Comparison of ENCODE assay signal across 16 mouse cellular contexts in the genomic region with DNA sequence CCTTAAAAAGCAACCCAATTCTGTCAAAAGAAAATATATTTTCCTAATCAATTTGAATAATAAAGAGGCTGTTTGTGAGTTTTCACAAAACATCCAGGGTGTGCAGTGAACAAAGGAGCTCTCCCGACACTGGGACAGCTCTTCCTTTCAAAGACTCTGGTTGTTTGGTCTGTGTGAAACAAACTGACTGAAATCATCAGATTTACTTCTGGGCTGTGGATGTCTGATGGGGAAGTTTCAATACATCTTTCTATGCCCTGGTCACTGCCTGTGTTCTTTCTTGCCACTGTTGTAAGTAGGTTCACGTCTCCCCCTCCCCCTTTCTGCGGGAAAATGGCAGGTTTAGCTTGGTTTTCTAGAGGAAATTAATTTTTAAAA.
A peak's percentile ranks its signal among the peaks of the same experiment; 100 is the strongest.
DNase-seq lines count a peak whose midpoint lies in the region; ATAC-seq and TF ChIP-seq lines count a peak whose summit lies in the region.
"Had no signal": no experiment of that assay in that cellular context is flagged by ENCODE, and none has a peak within 500 bp of the region (broad histone marks: within the 10 kb centered on the region; RNA-seq: fewer than 3 reads in every experiment).

No protein-coding gene starts in this region.

- no peaks in the 10 kb centered on the region for H3K36me3 ChIP-seq in forebrain, embryonic 11.5 days (ENCODE audit: control insufficient read depth, insufficient read depth, low read length)
- no peaks in the 10 kb centered on the region for H3K36me3 ChIP-seq in forebrain, embryonic 10.5 days (replicated peaks)
- no peaks in the 10 kb centered on the region for H3K36me3 ChIP-seq in neural tube, embryonic 11.5 days (ENCODE audit: control insufficient read depth, insufficient read depth, low read length)
- H3K36me3 ChIP-seq in midbrain, embryonic 12.5 days, result no peaks in the 10 kb centered on the region
- H3K36me3 ChIP-seq: embryonic facial prominence, embryonic 10.5 days; lung, embryonic 15.5 days had no signal

- no peaks in the 10 kb centered on the region for H3K9me3 ChIP-seq in forebrain, embryonic 11.5 days (ENCODE audit: control insufficient read depth, low read length)
- no peaks in the 10 kb centered on the region for H3K9me3 ChIP-seq in forebrain, embryonic 10.5 days
- H3K9me3 ChIP-seq in neural tube, embryonic 11.5 days (ENCODE audit: control insufficient read depth, low read length), result no peaks in the 10 kb centered on the region
- H3K9me3 ChIP-seq in midbrain, embryonic 12.5 days, result no peaks in the 10 kb centered on the region
- H3K9me3 ChIP-seq: embryonic facial prominence, embryonic 10.5 days; lung, embryonic 15.5 days had no signal

- intact Hi-C loops in gastrocnemius, adult 2 months (cut with DNase I), result no loop called here
- intact Hi-C loops in gastrocnemius, postnatal 14 days (cut with DNase I; ENCODE audit: low total_unique reads), result no loop called here

- TF ChIP-seq CTCF in gastrocnemius, adult 2 months (IDR thresholded peaks at IDR 0.05), result no peak

- H3K4me1 ChIP-seq in forebrain, embryonic 11.5 days (replicated peaks; ENCODE audit: control insufficient read depth, insufficient read depth, low read length), result peaks cover 3% of the 10 kb centered on the region; the same call in 1 of the 2 replicates
- peaks cover 13% of the 10 kb centered on the region for H3K4me1 ChIP-seq in forebrain, embryonic 10.5 days
- no peaks in the 10 kb centered on the region for H3K4me1 ChIP-seq in neural tube, embryonic 11.5 days (ENCODE audit: control insufficient read depth, insufficient read depth, low read length)
- H3K4me1 ChIP-seq in midbrain, embryonic 12.5 days, result peaks cover 13% of the 10 kb centered on the region

- H3K27ac ChIP-seq in forebrain, embryonic 11.5 days (ENCODE audit: low read depth, low read length), result 0 out of 2 replicates have a peak overlapping the region, but pooled peaks have one; percentile 25
- no peak overlapping the region for H3K27ac ChIP-seq in forebrain, embryonic 10.5 days
- no peak overlapping the region for H3K27ac ChIP-seq in neural tube, embryonic 11.5 days (ENCODE audit: low read depth, low read length)
- H3K27ac ChIP-seq in midbrain, embryonic 12.5 days (replicated peaks), result peak overlapping the region; percentile 15; the same call in 1 of the 2 replicates
- H3K27ac ChIP-seq in gastrocnemius, adult 2 months, result no peak overlapping the region
- H3K27ac ChIP-seq: embryonic facial prominence, embryonic 10.5 days; lung, embryonic 15.5 days had no signal

- no peak overlapping the region for H3K4me2 ChIP-seq in forebrain, embryonic 11.5 days (ENCODE audit: low read depth, low read length, severe bottlenecking)
- H3K4me2 ChIP-seq in neural tube, embryonic 11.5 days (ENCODE audit: low read depth), result no peak overlapping the region
- no peak overlapping the region for H3K4me2 ChIP-seq in midbrain, embryonic 12.5 days (replicated peaks)
- H3K4me2 ChIP-seq: liver, embryonic 11.5 days; lung, embryonic 15.5 days had no signal

- no peak for DNase-seq in forebrain, embryonic 11.5 days (ENCODE audit: low spot score)
- no peak for DNase-seq in forebrain, embryonic 10.5 days (ENCODE audit: extremely low spot score, low spot score)
- no peak for DNase-seq in neural tube, embryonic 11.5 days (ENCODE audit: low spot score)
- no peak for DNase-seq in neural tube, embryonic 10.5 days (ENCODE audit: extremely low spot score, low spot score)
- DNase-seq in gastrocnemius, adult 2 months, result no peak
- no peak for DNase-seq in adrenal gland, adult 8-10 months
- no peak for DNase-seq in gastrocnemius, postnatal 14 days
- DNase-seq: adrenal gland, postnatal 14 days; cerebellum, adult 9-10 months; gastrocnemius, postnatal 10 days; heart, postnatal 10 days had no signal

- H3K9ac ChIP-seq in forebrain, embryonic 11.5 days (ENCODE audit: low read length), result no peak overlapping the region
- H3K9ac ChIP-seq in neural tube, embryonic 11.5 days (ENCODE audit: low read length), result no peak overlapping the region
- no peak overlapping the region for H3K9ac ChIP-seq in midbrain, embryonic 12.5 days (replicated peaks)
- H3K9ac ChIP-seq: lung, embryonic 15.5 days had no signal

- no peaks in the 10 kb centered on the region for H3K27me3 ChIP-seq in forebrain, embryonic 11.5 days (ENCODE audit: control insufficient read depth, insufficient read depth, low read length)
- no peaks in the 10 kb centered on the region for H3K27me3 ChIP-seq in forebrain, embryonic 10.5 days (ENCODE audit: poor library complexity, severe bottlenecking)
- no peaks in the 10 kb centered on the region for H3K27me3 ChIP-seq in neural tube, embryonic 11.5 days (ENCODE audit: control insufficient read depth, insufficient read depth, low read length)
- no peaks in the 10 kb centered on the region for H3K27me3 ChIP-seq in midbrain, embryonic 12.5 days
- H3K27me3 ChIP-seq: CH12.LX; lung, embryonic 15.5 days had no signal

- 50% methylated on average over 3 of the region's 3 CpGs for WGBS in forebrain, embryonic 11.5 days
- 77% methylated on average over 3 of the region's 3 CpGs for WGBS in forebrain, embryonic 10.5 days
- 59% methylated on average over 3 of the region's 3 CpGs for WGBS in neural tube, embryonic 11.5 days
- 62% methylated on average over 3 of the region's 3 CpGs for WGBS in midbrain, embryonic 12.5 days

- 0 out of 2 replicates have a peak, but pooled peaks have one; percentile 36 for ATAC-seq in forebrain, embryonic 11.5 days (replicated peaks; ENCODE audit: low FRiP score)
- ATAC-seq in neural tube, embryonic 11.5 days (ENCODE audit: insufficient read depth, low FRiP score, low TSS enrichment), result peak; percentile 87
- 0 out of 2 replicates have a peak, but pooled peaks have one; percentile 19 for ATAC-seq in midbrain, embryonic 12.5 days (ENCODE audit: low FRiP score, low read depth)

- H3K4me3 ChIP-seq in forebrain, embryonic 11.5 days (ENCODE audit: low read depth, low read length), result no peak overlapping the region
- no peak overlapping the region for H3K4me3 ChIP-seq in forebrain, embryonic 10.5 days
- no peak overlapping the region for H3K4me3 ChIP-seq in neural tube, embryonic 11.5 days (ENCODE audit: low read depth, low read length)
- H3K4me3 ChIP-seq in midbrain, embryonic 12.5 days, result no peak overlapping the region
- no peak overlapping the region for H3K4me3 ChIP-seq in gastrocnemius, adult 2 months
- H3K4me3 ChIP-seq: embryonic facial prominence, embryonic 10.5 days; lung, embryonic 15.5 days had no signal

Comparison
In these comparisons a context has a peak if more than half of its experiments do, and no peak if none do; other contexts are left out.
1. H3K27ac ChIP-seq: peak in forebrain, embryonic 11.5 days (single experiment) and midbrain, embryonic 12.5 days (single experiment); none in forebrain, embryonic 10.5 days (single experiment), neural tube, embryonic 11.5 days (single experiment) and gastrocnemius, adult 2 months (single experiment).
2. ATAC-seq: peak in every context shown above with its lines; median percentile 87 in neural tube, embryonic 11.5 days; 36 in forebrain, embryonic 11.5 days; 19 in midbrain, embryonic 12.5 days.